Mouse (Mus musculus) cerebellum, adult 9-10 months (tissue): ENCODE data around the gene Bcl2l13.
"Not testable (repeated sequence)": the region's sequence is repeated elsewhere in the genome, so short reads cannot be mapped to it uniquely, and the experiment has no call there.

Source experiments
- DNase-seq: peaks from one replicate; pipeline ENCODE4 v3.0.0; 2022

Bcl2l13 gene

DNA sequence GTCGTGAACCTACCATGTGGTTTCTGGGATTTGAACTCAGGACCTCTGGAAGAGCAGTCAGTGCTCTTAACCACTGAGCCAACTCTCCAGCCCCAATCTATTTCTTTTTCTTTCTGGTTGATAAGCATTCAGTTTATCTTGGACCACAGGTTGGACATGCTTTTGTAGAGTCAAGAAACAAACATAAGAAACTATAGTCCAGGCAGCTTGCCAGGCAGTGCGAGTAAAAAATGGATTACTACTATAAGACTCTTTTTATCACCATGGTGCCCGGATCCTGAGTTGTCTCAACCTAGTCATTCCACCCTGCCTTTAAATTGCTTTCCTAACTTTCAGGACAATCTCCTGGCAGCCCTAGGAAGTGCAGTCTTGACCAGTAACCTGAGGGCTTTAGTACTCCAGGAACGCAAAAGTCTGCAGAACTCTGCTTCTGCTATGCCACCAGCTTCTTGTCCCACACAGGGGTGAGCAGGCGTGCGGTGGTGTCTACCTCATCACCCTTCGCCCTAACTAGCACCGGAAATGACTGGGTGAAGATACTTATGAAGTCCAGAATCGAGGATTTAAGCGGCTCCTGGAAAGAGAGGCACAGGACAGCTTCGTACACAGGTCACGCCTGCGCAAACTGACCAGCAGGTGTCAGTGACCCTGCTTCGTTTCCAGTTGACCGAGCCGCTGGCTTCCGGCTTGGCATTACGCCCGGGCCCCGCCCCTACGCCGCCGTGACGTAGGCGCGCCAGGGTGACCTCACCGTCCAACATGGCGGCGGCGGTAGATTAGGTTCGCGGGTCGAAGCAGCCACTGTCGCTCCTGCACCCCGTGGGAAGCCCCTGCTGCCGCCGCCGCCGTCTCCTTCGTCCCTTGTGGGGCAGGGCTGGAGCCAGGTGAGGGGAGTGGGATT is at the start of gene Bcl2l13:
Gene Bcl2l13 (plus strand): TSS at position 739 of the 901 bp plus-strand sequence.
- peak; percentile 94 for DNase-seq

DNA sequence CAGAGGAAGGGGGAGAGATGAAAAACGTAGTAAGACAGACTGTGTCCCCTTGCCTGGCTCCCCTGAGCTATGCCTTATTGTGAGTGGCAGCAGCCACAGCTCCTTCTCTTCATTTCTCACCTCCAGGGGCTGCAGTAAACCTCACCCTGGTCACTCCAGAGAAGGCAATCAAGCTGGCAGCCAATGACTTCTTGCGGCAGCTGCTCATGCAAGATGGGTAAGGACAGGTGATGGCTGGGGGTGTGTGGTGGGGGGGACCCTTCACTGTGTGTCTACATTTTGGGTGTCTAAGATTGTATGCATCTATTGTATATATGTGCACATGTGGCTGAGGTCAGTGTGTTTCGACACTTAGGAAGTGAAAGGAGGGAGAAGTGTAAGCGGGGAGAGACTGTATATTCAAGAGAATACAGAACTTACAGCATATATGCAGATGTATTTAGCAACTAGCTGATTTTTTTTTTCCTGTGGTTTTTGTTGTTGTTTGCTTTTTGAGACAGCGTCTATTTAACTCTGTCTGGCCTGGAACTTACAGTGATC is 47.9 kb upstream of the Bcl2l13 start:
- no peak for DNase-seq

DNA sequence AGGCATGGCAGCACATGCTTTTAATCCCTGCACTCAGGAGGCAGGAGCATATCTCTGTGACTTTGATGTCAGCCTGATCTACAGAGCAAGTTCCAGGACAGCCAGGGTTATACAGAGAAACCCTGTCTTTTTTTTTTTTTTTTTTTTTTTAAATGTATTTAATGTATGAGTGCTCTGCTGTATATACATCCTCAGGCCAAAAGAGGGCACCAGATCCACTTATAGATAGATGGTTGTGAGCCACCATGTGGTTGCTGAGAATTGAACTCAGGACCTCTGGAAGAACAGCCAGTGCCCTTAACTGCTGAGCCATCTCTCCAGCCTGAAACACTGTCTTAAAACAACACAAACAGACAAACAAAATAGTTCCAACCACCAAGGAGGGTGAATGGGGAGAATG is 47.1 kb upstream of the Bcl2l13 start:
- DNase-seq: no peak

DNA sequence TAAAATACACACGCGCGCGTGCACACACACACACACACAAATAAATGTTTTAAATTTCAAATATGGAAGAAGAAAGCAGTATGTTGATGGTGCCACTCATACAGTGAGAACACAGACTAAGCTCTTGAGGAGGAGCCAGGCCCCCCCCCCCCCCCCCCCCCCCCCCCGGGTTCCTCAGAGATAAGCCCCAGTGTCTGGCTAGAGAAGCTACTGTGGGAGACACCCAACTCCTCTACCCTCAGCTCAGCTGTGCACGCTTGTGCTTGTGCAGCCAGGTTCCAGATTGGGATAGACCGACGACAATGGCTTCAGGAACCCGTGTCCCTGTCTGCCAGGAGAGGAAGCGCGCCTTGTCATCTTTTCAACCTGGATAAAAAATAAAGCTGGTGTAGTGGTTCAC is 45.9 kb upstream of the Bcl2l13 start:
- no peak for DNase-seq

DNA sequence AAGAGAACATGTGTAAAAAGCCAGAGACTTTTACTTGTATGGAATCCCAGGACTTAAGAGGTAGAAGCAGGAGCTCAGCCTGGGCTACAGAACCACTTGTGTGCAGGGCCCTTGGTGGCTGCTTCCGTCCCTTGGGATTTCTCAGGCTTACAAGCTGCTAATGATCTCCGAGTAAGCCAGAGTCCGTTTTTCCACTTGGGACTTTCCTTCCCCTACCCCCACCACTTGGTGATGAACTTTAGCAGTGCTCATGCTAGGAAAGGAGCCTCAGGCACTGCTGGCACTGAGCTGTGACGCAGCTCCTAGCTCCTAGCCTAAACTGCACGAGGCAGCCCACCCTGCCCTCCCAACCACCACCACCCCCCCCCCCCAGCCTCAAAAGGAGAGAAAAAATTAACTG is 45.3 kb upstream of the Bcl2l13 start:
- DNase-seq: no peak

DNA sequence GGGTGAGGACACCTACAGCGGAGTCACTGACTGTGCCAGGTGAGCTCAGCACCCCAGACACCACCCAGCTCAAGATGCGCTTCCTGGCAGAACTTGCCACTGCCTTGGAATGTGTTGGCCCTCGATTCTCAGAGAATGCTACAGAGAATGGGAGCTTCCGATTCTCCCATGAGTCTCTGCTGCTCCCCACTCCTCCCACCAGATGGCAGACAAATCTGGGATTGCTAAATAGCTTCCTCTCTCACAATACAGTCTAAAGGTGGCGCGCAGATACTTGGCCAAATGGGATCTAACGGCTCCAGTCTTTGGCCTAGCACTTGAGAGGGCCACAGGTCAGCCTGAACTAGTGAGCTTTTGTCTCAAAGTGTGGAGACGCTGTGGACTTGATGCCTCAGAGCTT is 43.1 kb upstream of the Bcl2l13 start:
- no peak for DNase-seq

DNA sequence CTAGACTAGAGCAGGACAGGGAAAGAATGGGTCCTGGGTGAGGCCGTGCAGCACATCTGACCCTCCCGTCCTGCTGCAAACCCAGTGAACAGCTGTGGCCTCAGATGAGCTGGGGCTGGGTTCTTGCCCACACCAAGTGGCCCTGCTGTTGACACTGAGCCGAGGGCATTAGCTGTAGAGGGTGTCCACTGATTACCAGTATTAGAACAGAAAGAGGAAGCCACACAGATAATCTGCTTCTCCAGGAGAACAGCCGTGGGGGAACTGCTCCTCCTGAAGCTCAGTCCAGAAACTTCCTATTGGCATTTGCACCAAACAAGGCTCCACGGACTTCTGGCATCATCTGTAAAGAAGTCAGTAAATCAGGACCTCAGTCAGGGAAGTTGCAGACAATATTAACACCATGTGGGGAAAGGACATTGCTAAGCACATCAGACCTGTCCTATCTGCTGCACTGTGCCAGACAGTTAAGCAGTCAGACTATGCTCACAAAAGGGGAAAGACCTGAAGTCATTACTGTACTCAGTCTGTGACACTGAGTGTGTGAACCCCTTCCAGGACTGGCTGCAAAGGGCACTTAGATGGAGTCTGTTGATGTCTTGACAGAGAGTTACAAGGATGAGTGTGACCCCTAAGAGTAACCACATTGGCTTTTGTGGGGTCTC is 40.5 kb upstream of the Bcl2l13 start:
- no peak for DNase-seq

DNA sequence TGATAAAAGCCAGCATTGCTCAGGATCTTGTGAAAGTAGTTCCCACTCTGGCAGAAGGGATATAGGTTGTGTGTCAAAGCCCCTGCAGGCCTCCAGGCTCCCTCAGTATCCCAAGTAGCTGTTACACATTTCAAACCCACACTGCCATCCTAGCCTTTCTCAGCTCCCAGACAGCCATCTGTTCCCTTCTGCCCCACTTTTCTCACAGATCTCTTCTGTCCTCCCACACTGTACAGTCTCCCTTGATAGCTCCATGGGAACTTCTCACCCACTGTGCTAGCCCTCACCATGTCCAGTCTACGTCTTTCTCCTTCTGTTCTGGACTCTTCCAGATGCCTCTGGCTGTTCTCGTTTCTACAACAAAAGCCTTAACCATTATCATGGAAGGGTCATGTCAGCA is 39.9 kb upstream of the Bcl2l13 start:
- peak; percentile 29 for DNase-seq

DNA sequence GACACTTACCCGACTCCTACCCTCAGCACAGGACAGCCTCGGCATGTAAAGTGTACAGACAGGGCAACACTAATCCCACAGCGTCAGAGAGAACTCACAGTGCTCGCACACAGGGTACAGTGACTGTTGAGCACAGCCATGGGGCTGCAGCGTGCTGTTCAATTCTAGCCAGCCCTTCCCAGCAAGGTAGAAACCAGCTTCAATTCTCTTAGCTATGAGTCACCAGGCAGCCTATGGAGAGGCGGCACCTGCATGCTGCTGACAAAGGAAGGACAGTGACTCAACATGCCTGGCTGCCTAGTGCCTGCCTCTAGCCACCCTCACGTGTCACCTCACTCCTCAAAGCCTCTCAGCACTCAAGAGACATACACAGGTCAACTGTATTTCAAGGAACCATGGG is 38.0 kb upstream of the Bcl2l13 start:
- DNase-seq: peak; percentile 26

DNA sequence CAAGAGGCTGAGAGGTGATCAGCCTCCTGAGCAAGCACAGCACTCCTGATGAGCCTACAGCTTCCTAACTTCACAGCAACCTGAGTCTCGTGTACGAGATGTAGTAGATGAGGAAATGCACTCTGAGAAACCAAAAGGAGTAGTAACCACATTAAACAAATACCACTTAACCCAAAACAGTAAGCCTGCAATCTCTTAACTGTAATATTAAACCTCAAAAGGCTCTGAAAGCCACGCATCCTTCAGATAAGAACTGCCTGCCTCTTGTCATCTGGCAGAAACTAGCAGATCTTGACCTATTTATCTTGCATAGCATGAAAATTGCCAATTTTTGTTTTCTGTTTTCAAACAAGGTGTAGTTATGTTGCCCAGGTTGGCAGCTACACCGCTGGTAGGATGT is 37.1 kb upstream of the Bcl2l13 start:
- DNase-seq: no peak

DNA sequence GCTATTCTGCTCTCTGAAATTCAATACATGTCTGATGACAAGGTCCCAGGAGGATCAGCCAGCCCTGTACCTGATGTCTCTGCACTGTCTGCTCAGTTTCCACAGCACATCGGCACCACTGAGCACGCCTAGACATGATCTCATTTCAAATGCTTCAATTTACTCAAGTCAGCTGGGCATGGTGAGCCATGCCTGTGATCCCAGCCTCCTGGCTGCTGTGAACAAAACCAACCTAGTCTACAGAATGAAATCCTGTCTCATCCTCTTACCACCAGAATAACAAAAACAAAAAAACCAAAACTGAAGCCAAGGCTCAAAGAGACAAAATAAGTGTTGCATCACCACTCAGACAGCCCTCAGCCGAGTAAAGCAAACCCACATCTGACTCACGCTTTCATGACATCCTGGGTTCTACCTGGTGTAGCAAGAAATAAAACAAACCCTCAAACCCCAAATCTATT is 36.4 kb upstream of the Bcl2l13 start:
- DNase-seq: no peak

DNA sequence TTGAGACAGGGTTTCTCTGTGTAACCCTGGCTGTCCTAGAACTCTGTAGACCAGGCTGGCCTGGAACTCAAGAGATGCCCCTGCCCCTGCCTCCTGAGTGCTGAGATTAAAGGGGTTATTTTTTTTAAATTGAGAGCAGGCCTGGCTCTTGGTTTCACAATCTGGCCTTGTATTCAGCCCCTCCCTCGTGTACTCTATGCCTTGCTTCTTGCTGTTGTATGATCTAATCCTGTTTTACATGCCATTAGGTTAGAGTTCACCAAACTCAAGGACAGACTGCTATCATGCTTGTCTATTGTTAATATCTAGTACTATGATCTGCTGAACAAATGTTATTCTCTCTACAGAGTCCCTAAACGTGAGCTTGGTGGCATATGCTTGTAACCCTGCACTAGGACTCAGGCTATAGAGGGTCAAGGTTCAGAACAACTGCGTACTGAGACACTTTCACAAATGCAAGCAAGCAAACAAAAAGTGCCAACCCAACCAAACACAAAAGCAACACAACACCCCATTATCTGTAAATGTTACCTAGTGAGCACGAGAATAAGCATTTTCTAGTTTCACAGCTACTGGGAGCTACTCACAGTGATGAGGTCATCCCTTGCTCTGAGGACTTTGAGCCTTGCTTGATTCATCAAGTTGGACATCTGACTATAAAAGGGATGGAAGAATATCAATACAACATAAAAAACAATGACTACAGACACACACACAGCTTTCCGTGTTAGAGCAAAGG is 28.8 kb upstream of the Bcl2l13 start:
- no peak for DNase-seq

DNA sequence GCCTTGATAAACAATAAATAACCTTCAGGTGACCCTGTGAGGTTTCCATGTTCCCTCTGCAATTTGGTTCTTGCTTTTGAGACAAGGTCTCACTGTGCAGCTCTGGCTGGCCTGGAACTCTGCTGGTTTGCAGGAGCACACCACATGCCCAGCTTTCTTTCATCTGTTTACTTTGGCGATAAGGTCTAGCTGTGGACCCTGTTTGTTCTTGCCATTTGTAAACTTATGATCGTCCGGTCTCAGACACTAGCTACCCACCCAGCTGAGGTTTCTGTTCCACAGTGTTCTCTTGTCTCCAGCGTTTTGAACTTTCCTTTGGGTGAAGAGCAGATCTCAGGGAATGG is 28.3 kb upstream of the Bcl2l13 start:
- no peak for DNase-seq

DNA sequence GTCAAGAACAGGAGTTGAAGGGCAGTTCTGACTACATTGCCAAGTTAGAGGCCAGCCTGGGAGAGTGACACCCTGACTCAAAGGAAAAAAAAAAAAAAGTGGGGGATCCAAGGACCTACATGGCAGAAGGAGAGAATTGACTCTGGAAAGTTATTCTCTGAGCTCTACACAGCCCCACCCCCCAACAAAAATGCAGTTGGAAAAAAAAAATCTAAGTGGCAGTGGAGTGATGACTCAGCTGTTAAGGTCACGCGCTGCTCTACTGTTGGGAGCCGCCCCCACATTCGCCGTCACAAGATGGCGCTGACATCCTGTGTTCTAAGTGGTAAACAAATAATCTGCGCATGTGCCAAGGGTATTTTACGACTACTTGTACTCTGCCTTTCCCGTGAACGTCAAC is 24.0 kb upstream of the Bcl2l13 start:
- DNase-seq: not testable (repeated sequence)

DNA sequence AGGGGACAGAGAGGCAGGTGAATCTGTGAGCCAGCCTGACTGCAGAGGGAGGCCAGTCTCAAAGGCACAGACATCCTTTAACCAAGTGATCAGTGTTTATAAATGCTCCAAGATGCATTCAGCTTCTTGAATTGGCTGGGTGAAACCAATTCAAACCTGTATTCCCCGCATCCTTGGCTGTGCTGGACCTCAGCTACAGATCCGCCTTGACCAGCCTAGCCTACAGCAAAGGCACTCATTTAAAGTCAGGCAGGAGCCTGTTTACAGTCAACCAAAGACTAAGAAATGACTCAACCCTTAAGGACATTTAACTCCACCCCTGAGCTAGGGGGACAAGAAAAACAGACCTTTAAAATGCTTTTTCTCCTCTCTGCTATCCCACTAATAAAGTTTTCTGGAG is 16.7 kb upstream of the Bcl2l13 start:
- no peak for DNase-seq

DNA sequence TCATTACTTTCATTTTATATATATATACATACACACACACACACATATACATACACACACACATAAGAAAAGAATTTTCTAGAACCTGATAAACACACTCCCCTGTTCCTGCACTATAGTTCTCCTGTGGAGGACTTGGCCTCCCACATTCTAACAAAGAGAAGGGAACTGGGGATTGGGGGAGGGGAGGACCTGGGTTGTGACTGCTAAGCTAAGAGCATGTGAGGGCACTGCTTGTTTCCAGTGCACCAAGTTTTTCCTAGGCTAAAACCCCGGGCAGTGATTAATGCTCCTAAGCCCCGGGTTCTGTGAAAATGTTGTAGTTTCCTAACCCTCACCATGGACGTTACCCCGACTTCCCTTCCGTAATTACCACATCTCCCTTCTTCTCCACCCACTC is 15.9 kb upstream of the Bcl2l13 start:
- DNase-seq: no peak

DNA sequence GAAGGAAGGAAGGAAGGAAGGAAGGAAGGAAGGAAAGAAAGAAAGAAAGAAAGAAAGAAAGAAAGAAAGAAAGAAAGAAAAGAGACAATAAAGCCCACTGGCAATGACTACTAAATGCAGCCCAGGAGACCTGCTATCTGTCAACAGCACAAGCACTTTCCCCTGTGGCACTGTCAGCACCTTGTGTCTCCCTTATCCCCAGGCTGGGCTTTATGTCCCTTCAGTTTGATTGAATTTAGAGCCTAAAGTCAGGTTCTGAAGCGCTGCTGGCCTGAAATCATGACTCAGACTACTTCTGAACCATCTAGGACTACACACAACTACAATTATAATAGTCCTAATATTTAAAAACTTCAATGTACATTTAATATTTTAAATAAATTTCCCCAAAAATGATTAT is 15.1 kb upstream of the Bcl2l13 start:
- DNase-seq: no peak

DNA sequence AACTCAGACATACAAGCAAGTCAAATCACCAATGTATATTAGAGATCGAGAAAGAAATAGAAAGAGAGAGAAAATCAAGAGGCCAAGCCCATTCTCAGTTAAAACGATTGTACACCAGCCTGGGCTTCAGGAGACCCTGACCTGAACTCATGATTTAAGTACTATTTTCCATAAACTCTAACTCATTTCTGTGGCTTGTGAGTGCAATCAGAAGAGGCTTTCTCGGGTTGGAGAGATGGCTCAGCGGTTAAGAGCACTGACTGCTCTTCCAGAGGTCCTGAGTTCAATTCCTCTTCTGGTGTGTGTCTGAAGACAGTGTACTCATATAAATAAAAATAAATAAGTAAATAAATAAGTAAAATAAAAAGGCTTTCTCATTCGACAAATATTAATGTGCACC is 14.3 kb upstream of the Bcl2l13 start:
- DNase-seq: no peak

DNA sequence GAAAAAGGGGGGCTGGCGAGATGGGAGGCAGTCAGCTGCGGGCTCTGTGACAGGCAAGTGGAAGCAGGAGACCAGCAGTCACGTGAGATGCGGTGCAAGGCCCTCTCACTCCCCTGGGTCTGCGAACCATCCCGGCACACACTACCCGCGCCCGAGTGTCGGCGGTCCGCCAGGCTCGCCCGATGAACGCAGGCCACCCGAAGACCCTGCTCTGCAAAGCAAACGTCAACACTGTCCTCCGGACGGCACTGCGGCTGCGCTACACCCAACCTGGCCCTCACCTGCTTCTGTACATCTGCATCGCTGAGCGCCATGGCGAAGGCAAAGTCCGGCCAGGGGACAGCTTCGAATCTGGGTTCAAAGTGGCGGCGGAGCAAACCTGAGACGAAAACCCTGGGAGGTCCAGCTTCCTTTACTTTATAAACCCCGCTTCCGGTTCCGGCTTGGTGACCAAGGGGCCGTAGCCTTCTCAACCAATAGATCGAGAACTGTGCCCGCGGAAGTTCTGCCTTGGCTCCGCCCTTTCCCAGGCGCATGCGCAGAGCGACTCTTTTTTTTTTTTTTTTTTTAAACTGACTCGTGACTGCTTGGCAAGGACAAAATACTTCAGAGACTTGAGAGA is 13.6 kb upstream of the Bcl2l13 start, which contains the start of gene Atp6v1e1:
Gene Atp6v1e1 (minus strand): TSS at position 487 of the 622 bp plus-strand sequence.
- peak; percentile 93 for DNase-seq

DNA sequence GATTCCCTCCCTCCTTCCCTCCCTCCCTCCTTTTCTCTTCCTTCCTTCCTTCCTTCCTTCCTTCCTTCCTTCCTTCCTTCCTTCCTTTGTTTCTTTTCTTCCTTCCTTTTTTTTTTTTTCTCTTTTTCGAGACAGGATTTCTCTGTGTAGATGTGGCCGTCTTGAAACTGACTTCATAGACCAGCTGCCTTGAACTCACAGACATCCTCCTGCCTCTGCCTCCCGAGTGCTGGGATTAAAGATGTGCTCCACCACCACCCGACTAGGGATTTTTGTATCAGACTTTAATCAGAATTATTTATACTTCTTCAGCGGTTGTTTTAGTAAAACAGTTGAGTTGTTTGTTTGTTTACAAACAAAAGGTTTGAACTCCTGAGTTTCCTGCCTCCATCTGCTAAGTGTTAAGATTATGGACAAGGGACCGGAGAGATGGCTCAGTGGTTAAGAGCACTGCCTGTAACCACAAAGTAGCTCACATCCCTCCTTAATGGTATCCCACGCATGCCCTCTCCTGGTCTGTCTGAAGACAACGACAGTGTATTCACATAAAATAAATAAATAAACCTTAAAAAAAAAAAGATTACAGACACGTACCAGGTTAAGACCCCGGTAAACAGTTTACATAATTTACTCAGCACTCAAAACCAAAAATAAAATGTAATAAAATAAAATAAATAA is 12.9 kb upstream of the Bcl2l13 start:
- peak; percentile 63 for DNase-seq

DNA sequence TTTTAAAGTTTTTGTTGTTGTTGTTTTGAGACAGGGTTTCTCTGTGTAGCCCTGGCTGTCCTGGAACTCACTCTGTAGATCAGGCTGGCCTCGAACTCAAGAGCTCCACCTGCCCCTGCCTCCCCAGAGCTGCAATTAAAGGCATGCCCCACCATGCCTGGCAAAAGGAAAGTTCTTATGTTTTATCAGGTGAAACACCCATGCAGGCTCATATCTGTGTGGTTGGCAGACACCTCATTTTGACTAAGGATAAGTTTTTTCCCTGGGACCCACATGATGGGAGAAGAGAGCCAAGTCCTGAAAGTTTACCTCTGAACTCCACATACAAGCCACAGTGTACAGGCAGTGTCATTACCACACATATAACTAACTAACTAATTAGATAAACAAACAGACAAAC is 6.0 kb upstream of the Bcl2l13 start:
- no peak for DNase-seq
